Mouse (Mus musculus) frontal cortex, postnatal 25 days (tissue): Measurements from ENCODE around the gene Pigo.
"Not testable (repeated sequence)": the region's sequence is repeated elsewhere in the genome, so short reads cannot be mapped to it uniquely, and the experiment has no call there.

ENCODE experiments used
- DNase-seq, 2 experiments: peaks; one replicate each; pipeline ENCODE4 v3.0.0; 2022; ENCODE audit warnings: low spot score in 2 of 2

The Pigo gene

GRCm38 (mm10) chr4:43001272-43001671, 24.3 kb downstream of the Pigo start:
- no peak for DNase-seq

DNA sequence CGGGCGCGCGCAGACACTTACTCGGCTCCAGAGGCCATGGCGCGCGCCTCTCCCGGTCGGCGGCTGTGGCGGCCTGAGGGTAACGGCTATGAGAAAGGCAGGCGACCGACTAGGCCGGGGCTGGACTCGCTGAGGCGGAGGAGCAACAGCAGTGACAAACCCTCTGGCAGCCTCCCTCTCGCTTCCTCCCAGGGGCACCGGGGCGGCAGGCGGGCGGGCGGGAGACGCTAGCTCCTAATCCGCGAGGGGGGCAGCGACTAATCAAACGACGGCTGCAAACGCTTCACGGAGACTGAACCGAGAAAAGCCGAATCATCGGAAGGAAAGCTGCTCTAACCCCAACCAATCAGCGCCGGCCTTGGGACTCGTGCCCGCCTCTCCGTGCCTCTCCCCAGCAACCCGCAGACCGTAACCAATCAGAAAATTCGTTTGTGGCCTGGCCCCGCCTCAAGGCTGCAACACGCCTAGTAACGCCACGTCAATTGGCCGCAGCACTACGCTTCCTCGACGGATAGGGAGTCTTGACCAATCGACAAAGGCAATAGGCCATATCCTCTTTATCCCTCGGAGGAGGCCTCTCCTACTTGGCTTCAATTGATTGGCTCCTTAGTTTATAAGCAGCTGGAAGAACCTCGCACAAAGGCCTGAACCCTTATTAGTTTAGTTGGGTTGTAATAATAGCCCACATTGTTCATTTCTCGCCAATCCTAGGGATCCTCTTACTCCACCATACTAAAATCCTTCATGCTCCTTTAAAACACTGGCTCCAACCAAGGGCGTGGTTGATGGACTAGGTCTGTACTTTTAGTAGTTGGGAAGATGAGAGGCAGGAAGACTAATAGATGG, 25.3 kb downstream of the Pigo start, which contains the start of gene Vcp:
Vcp (minus strand) TSS at position 367 of the 846 bp plus-strand sequence.
- peak; percentile 97 for DNase-seq

DNA sequence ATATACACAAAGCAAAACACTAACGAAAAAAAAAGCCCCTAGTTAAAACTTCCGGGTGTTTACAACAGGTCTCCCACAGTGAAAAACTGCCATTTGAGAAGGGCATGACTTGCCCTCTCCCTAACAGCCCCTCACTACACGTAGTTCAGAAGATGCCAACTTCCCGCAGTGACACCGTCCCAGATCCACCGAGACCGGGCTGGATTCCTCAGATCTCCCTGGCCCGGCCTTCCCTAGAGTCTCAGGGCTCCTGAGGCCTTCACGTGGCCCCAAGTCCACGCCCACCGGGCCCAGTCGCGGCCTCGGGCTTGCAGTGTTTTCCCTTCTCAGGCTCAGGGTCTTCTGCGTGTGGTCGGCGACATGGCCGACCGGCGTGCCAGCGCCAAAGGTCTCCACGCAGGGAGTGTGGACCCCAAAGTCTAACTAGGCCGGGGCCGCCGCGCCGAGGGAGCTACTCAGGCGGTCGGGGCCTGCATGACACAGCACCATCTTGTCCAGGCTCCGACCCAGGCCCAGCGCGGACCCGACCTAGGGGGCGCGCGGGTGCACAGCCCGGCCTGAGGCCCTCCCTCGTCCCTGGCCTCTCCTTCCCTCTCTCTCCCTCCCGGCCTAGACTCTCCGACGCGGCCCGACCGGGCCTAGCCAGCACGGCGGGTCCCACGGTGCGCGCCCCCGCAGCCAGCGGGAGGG, 26.0 kb downstream of the Pigo start:
- DNase-seq = peak; percentile 39 to 44

- no peak for DNase-seq
Measured at GRCm38 (mm10) chr4:42998022-42998421, 27.6 kb downstream of the Pigo start.

- no peak for DNase-seq
Measured at GRCm38 (mm10) chr4:42988296-42988695, 37.3 kb downstream of the Pigo start.

DNA sequence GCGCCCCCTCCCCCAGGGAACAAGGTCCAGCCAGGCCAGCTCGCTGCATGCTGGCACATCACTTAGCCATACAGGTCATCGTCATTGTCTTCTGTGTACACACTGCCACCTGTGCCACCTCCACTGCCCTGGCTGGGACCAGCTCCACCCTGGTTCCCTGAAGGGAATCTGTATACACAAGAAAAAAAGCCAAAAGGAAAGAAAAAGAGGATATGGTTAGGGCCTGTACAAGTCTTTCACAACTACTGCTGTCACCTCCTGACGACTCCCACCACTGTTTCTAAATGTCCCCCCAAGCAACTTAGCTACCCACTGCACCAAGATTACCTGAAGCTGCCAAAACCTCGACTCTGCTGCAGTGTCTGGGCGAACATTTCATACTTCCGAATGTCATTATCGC, 45.2 kb downstream of the Pigo start:
- not testable (repeated sequence) for DNase-seq

- DNase-seq = no peak
Measured at GRCm38 (mm10) chr4:42978062-42978461, 47.6 kb downstream of the Pigo start.

- DNase-seq = no peak
Measured at GRCm38 (mm10) chr4:42973868-42974267, 51.8 kb downstream of the Pigo start.

DNA sequence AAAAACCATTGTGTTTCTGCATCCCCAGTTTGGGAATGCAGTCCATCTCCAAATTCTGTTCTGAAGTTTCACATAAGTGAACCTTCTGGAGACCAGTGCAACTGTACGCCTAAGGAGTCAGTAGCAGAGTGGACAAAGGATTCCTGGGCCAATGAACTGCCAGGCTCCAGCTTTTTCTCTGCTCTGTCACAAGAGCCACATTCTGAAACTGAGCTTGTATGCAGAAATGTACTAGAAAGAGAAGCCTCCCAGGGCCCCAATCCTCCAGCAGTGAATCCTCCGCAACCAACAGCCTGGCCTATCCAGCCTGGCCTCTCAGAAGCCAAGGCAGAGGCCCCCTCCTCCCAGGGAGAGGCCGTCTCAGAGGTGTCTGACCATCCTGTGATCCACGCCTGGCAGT, 52.7 kb downstream of the Pigo start:
- no peak for DNase-seq

DNA sequence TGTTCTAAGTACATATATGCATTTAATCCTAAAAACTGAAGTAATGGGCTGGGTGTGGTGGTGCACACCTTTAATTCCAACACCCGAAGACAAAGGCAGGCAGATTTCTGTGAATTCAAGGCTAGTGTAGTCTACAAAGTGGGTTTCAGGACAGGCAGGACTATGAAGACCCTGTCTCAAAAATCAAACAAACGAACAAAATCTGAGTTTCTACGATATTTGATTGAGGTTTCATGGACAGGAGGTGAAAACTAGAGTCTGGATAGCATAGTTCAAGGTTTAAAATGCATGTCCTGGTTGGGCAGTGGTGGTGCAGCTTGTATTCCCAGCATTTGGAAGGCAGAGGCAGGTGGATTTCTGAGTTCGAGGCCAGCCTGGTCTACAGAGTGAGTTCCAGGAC, 56.3 kb downstream of the Pigo start, which contains the start of gene 1700022I11Rik:
1700022I11Rik (plus strand) TSS at position 301 of the 400 bp plus-strand sequence.
- DNase-seq = no peak
